Comparison of ENCODE assay signal across 30 mouse cellular contexts in the genomic region with DNA sequence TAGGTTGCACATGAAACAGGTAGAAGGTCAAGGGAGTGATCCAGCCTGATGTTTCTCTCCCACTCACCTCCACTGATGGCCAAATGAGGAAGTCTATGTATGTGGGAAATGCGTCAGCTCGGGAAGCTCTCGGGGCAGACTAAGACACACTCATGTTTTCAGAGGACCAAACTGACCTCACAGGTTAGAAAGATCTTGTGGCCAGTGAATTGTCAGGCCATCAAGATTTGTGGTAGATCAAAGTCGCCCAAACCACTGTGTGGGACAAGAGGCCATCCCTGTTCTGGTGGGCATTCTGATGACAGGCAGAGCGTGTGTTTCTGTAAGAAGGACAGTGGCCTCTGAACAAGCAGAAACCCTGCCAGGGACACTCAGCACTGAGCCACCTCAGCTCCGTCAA.
"Had no signal": no experiment of that assay in that cellular context is flagged by ENCODE, and none has a peak within 500 bp of the region (broad histone marks: within the 10 kb centered on the region; RNA-seq: fewer than 3 reads in every experiment).

No protein-coding gene starts in this region.

- H3K27ac ChIP-seq: limb, embryonic 10.5 days; limb, embryonic 12.5 days; limb, embryonic 13.5 days; limb, embryonic 15.5 days; liver, embryonic 12.5 days; liver, embryonic 13.5 days; liver, embryonic 14.5 days; liver, embryonic 15.5 days; lung, embryonic 15.5 days; macrophage; midbrain, embryonic 10.5 days; midbrain, embryonic 12.5 days; neural tube, embryonic 12.5 days had no signal

- H3K4me3 ChIP-seq: limb, embryonic 10.5 days; limb, embryonic 12.5 days; limb, embryonic 13.5 days; limb, embryonic 15.5 days; liver, embryonic 12.5 days; liver, embryonic 13.5 days; liver, embryonic 15.5 days; lung, embryonic 15.5 days; megakaryocyte, embryonic 14.5 days; midbrain, embryonic 10.5 days; midbrain, embryonic 12.5 days; midbrain, embryonic 15.5 days; myocyte; neural tube, embryonic 12.5 days; neural tube, embryonic 13.5 days had no signal

- H3K4me1 ChIP-seq: liver, embryonic 12.5 days; liver, embryonic 13.5 days; liver, embryonic 15.5 days; lung, embryonic 15.5 days; megakaryocyte, embryonic 14.5 days; midbrain, embryonic 10.5 days had no signal

- H3K36me3 ChIP-seq: limb, embryonic 15.5 days; liver, embryonic 12.5 days; liver, embryonic 13.5 days; liver, embryonic 15.5 days; lung, embryonic 15.5 days; midbrain, embryonic 10.5 days; midbrain, embryonic 12.5 days; midbrain, embryonic 15.5 days; neural tube, embryonic 12.5 days; neural tube, embryonic 13.5 days had no signal

- H3K9me3 ChIP-seq: limb, embryonic 10.5 days; limb, embryonic 12.5 days; limb, embryonic 13.5 days; limb, embryonic 15.5 days; liver, embryonic 12.5 days; liver, embryonic 13.5 days; liver, embryonic 15.5 days; lung, embryonic 15.5 days; megakaryocyte, embryonic 14.5 days; midbrain, embryonic 10.5 days; midbrain, embryonic 12.5 days; midbrain, embryonic 15.5 days; neural tube, embryonic 12.5 days; neural tube, embryonic 13.5 days had no signal

- ATAC-seq: liver, embryonic 12.5 days; liver, postnatal 0 days; lung, postnatal 0 days; midbrain, embryonic 15.5 days had no signal

- H3K9ac ChIP-seq: limb, embryonic 12.5 days; limb, embryonic 13.5 days; limb, embryonic 15.5 days; liver, embryonic 12.5 days; liver, embryonic 13.5 days; liver, embryonic 14.5 days; liver, embryonic 15.5 days; liver, postnatal 0 days; lung, embryonic 14.5 days; lung, embryonic 15.5 days; midbrain, embryonic 12.5 days; midbrain, embryonic 15.5 days; neural tube, embryonic 12.5 days; neural tube, embryonic 13.5 days had no signal

- DNase-seq: left cerebral cortex, postnatal 4 days; liver; liver, embryonic 13.5 days; liver, postnatal 0 days; lung, adult 18-20 months; lung, adult 2 months; lung, embryonic 14.5 days; lung, postnatal 10 days; lung, postnatal 14 days; lung, postnatal 36 days; lung, postnatal 4 days had no signal

- H3K4me2 ChIP-seq: limb, embryonic 12.5 days; limb, embryonic 13.5 days; limb, embryonic 15.5 days; liver, embryonic 11.5 days; liver, embryonic 12.5 days; liver, embryonic 13.5 days; liver, embryonic 15.5 days; lung, embryonic 14.5 days; lung, embryonic 15.5 days; midbrain, embryonic 11.5 days; midbrain, embryonic 12.5 days; midbrain, embryonic 15.5 days; neural tube, embryonic 12.5 days; neural tube, embryonic 13.5 days had no signal

- H3K27me3 ChIP-seq: limb, embryonic 12.5 days; limb, embryonic 13.5 days; limb, embryonic 15.5 days; liver, embryonic 12.5 days; liver, embryonic 13.5 days; liver, embryonic 15.5 days; lung, embryonic 15.5 days; megakaryocyte, embryonic 14.5 days; midbrain, embryonic 12.5 days; midbrain, embryonic 15.5 days; neural tube, embryonic 12.5 days; neural tube, embryonic 13.5 days had no signal
